Mouse (Mus musculus): ENCODE data around the gene Rab25. TPM values are rescaled to one million over a fixed set of nuclear protein-coding genes. Genes with fewer than 3 reads are reported as not detected.
"Not testable (repeated sequence)": the region's sequence is repeated elsewhere in the genome, so short reads cannot be mapped to it uniquely, and the experiment has no call there.

The Rab25 gene
- polyA plus RNA-seq (2015; fragmentation: Nextera tagmentation; extraction: Ambion mirVana) = 79.5 and 89.2 TPM in 2 replicates

DNA sequence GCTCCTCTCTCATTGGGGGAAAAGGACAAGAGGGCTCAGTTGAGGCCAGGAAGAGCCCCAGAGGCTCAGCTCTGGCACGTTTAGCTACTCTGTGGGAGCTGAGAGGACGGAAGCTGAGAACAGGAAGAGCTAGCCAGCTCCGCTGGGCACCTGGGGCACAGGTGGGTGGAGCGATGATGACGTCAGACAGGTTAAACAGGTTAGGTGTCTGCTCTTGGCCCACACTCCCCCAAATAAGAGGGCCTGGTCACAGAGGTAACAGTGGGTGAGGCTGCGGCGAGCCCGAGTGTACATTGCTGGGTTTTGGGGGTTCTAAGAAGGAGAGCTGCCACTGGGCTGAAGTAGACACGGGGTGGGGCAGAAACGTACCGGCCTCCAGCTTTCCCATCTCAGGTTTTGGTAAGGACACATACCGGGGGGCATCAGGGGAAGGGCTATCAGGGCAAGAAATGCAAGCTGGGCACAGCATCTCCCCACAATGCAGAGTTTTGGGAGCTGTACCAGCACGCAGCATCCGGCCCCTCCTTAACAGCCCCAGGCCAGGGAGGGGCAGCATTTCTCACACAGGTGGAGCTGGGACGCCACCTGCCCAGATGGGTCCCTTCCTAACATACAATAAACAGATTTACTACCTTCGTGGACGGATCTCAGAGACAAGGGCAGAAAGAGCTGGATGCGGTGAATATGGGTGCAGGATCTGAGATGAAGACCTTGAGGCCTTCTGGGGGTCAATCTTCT is at the start of gene Rab25:
Gene Rab25, minus strand, starts transcription at position 121 of the 738 bp plus-strand sequence.
- peak; percentile 31 for ATAC-seq
- Histone ChIP-seq H3K4me3 (ENCODE audit: low read depth, low read length) (peak within 1 kb of the TSS; percentile 35), H3K9ac (ENCODE audit: low read depth, low read length) (peak within 1 kb of the TSS; percentile 22; the same call in 1 of the 2 replicates), H3K36me3 (ENCODE audit: control insufficient read depth, insufficient read depth) (no peaks in the 10 kb centered on the region), H3K27me3 (replicated peaks; ENCODE audit: control insufficient read depth, insufficient read depth, low read length) (no peaks in the 10 kb centered on the region), H3K9me3 (ENCODE audit: control insufficient read depth) (no peaks in the 10 kb centered on the region), H3K4me1 (replicated peaks; ENCODE audit: control insufficient read depth, insufficient read depth, low read length) (no peaks in the 10 kb centered on the region), H3K27ac (ENCODE audit: low read depth, low read length) (peak within 1 kb of the TSS; percentile 90), H3K4me2 (replicated peaks; ENCODE audit: low read depth) (peak within 1 kb of the TSS; percentile 64)
- 29% methylated on average over 18 of the region's 18 CpGs for WGBS
- TF ChIP-seq CTCF (IDR thresholded peaks at IDR 0.05; ENCODE audit: low read depth) = no peak

GRCm38 (mm10) chr3:88596547-88596946 is 48.4 kb upstream of the Rab25 start:
- 88% methylated on average over 4 of the region's 4 CpGs for WGBS
- 0 out of 2 replicates have a peak, but pooled peaks cover 11% of the 10 kb centered on the region for H3K4me1 ChIP-seq (replicated peaks; ENCODE audit: control insufficient read depth, insufficient read depth, low read length)
- not testable (repeated sequence) for H3K36me3 ChIP-seq (ENCODE audit: control insufficient read depth, insufficient read depth); H3K4me2 ChIP-seq (replicated peaks; ENCODE audit: low read depth); H3K9ac ChIP-seq (ENCODE audit: low read depth, low read length); H3K27me3 ChIP-seq (replicated peaks; ENCODE audit: control insufficient read depth, insufficient read depth, low read length); H3K9me3 ChIP-seq (ENCODE audit: control insufficient read depth); H3K4me3 ChIP-seq (ENCODE audit: low read depth, low read length); H3K27ac ChIP-seq (ENCODE audit: low read depth, low read length); ATAC-seq

DNA sequence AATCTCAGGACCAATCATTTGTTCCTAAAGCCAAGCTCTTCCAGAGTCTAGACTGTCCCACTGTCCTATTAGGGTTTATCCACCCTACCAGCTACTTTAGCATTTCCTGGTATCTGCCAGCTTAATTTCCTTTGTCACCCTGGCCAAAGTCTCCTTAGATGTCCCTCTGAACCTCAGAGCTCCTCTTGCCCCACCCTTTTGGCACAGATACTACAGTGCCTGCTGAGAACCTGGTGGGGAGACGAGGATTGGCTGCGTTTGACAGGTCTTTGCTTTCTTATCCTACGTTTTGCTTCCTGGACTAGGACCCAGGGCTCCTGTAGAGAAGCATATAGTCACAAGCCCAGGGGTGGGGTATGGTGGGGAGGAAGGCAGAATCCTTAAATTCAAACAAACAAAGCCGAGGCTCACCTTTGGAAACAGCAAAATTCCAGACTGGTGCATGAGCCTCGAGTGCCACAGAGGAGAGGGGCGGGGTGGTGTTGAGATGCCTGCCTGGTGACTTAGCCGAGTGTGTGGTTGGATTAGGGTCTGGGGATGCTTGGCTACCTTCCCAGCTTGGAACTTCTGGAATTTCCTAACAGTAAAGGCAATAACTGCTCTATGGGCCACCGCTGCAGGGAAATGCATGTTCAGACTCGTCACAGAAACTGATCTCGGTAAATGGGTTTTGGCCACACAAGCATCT is 45.9 kb upstream of the Rab25 start:
- Histone ChIP-seq H3K9ac (ENCODE audit: low read depth, low read length) (no peak overlapping the region), H3K27me3 (replicated peaks; ENCODE audit: control insufficient read depth, insufficient read depth, low read length) (no peaks in the 10 kb centered on the region), H3K36me3 (ENCODE audit: control insufficient read depth, insufficient read depth) (no peaks in the 10 kb centered on the region), H3K9me3 (ENCODE audit: control insufficient read depth) (no peaks in the 10 kb centered on the region), H3K4me1 (replicated peaks; ENCODE audit: control insufficient read depth, insufficient read depth, low read length) (0 out of 2 replicates have a peak, but pooled peaks cover 11% of the 10 kb centered on the region), H3K4me3 (ENCODE audit: low read depth, low read length) (peak overlapping the region; percentile 12), H3K27ac (ENCODE audit: low read depth, low read length) (peak overlapping the region; percentile 77), H3K4me2 (replicated peaks; ENCODE audit: low read depth) (peak overlapping the region; percentile 65)
- ATAC-seq = peak; percentile 82
- no peak for TF ChIP-seq CTCF (IDR thresholded peaks at IDR 0.05; ENCODE audit: low read depth)
- WGBS = 24% methylated on average over 10 of the region's 10 CpGs

- no peaks in the 10 kb centered on the region for H3K27me3 ChIP-seq (replicated peaks; ENCODE audit: control insufficient read depth, insufficient read depth, low read length)
- TF ChIP-seq CTCF (IDR thresholded peaks at IDR 0.05; ENCODE audit: low read depth) = no peak
- peaks cover 3% of the 10 kb centered on the region; the same call in 1 of the 2 replicates for H3K36me3 ChIP-seq (ENCODE audit: control insufficient read depth, insufficient read depth)
- peak overlapping the region; percentile 68 for H3K27ac ChIP-seq (ENCODE audit: low read depth, low read length)
- H3K4me3 ChIP-seq (ENCODE audit: low read depth, low read length) = peak overlapping the region; percentile 32
- H3K4me1 ChIP-seq (replicated peaks; ENCODE audit: control insufficient read depth, insufficient read depth, low read length) = 0 out of 2 replicates have a peak, but pooled peaks cover 11% of the 10 kb centered on the region
- H3K9ac ChIP-seq (ENCODE audit: low read depth, low read length) = peak overlapping the region; percentile 26; the same call in 1 of the 2 replicates
- no peaks in the 10 kb centered on the region for H3K9me3 ChIP-seq (ENCODE audit: control insufficient read depth)
- 60% methylated on average over 10 of the region's 10 CpGs for WGBS
- peak; percentile 22 for ATAC-seq
- peak overlapping the region; percentile 65 for H3K4me2 ChIP-seq (replicated peaks; ENCODE audit: low read depth)
These were observed 45.0 kb upstream of the Rab25 start for GRCm38 (mm10) chr3:88592942-88593576.

DNA sequence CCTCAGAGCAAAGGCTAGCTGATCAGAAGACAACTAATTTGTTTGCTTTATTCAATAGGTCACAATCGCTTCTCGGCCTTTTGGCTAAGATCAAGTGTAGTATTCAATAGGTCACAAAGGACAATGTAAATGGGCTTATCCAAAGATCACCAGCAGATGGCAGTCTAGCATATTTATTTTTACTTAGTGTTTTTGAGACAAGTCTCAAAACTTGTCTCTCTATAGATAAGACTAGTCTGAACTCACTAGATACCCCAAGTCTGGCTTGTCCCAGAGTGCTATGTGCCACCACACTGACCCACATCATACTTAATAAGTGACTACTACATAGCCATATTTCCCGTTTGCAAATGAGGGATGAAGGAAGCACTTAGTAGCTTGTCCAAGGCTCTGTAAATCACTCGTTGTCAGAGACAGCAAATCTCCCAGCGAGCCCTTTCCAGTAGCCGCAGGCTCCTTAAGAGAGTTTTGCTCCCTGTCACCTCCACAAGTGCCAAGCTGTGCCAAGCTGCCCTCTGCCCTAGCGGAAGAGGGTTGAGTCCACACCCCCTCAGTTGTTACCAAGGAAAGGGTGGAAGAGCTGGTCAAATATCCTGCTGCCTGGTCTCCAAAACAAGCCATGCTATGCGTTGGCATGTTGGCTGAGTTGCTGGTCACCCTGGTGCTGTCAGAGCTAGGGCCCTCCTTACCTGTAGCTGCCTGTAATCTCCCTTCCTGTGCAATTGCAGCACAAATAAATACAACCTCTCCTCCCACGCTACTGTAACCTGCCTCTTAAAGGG is 44.0 kb upstream of the Rab25 start:
- H3K4me1 ChIP-seq (replicated peaks; ENCODE audit: control insufficient read depth, insufficient read depth, low read length) = 0 out of 2 replicates have a peak, but pooled peaks cover 11% of the 10 kb centered on the region
- H3K4me2 ChIP-seq (replicated peaks; ENCODE audit: low read depth) = peak overlapping the region; percentile 65
- H3K27me3 ChIP-seq (replicated peaks; ENCODE audit: control insufficient read depth, insufficient read depth, low read length) = no peaks in the 10 kb centered on the region
- peak overlapping the region; percentile 32 for H3K4me3 ChIP-seq (ENCODE audit: low read depth, low read length)
- peak; percentile 36 for ATAC-seq
- peaks cover 12% of the 10 kb centered on the region; the same call in 1 of the 2 replicates for H3K36me3 ChIP-seq (ENCODE audit: control insufficient read depth, insufficient read depth)
- peak overlapping the region; percentile 68 for H3K27ac ChIP-seq (ENCODE audit: low read depth, low read length)
- H3K9me3 ChIP-seq (ENCODE audit: control insufficient read depth) = no peaks in the 10 kb centered on the region
- TF ChIP-seq CTCF (IDR thresholded peaks at IDR 0.05; ENCODE audit: low read depth) = peak; percentile 67
- H3K9ac ChIP-seq (ENCODE audit: low read depth, low read length) = peak overlapping the region; percentile 28
- 21% methylated on average over 9 of the region's 9 CpGs for WGBS

Data from intestine, postnatal 0 days (tissue).